Mouse (Mus musculus) forebrain, embryonic 13.5 days (tissue): ENCODE data around the gene Lix1. TPM values are rescaled to one million over a fixed set of nuclear protein-coding genes. Genes with fewer than 3 reads are reported as not detected.

ENCODE experiments used
- ATAC-seq: fragments of 200-750 bp; cut with Nextera tagmentation; 2 replicates; pipeline ENCODE4 v1.8.0; 2017
- H3K27ac ChIP-seq: fragments of 300-500 bp; sonication (generic); 2 replicates; pipeline ENCODE4 v1.5.1; 2015; ENCODE audit warnings: inconsistent platforms, mild to moderate bottlenecking, moderate library complexity
- H3K27me3 ChIP-seq: fragments of 300-500 bp; sonication (generic); 2 replicates; pipeline ENCODE4 v1.6.1; 2015; ENCODE audit warnings: mild to moderate bottlenecking, inconsistent platforms
- H3K36me3 ChIP-seq: fragments of 300-500 bp; sonication (generic); 2 replicates; pipeline ENCODE4 v1.6.1; 2015; ENCODE audit warnings: mild to moderate bottlenecking, inconsistent platforms; ENCODE audit not compliant: poor library complexity, severe bottlenecking
- H3K4me1 ChIP-seq: fragments of 300-500 bp; sonication (generic); 2 replicates; pipeline ENCODE4 v1.6.1; 2015; ENCODE audit warnings: inconsistent platforms
- H3K4me2 ChIP-seq: fragments of 300-500 bp; sonication (generic); 2 replicates; pipeline ENCODE4 v1.6.1; 2015; ENCODE audit warnings: inconsistent platforms, mild to moderate bottlenecking, moderate library complexity
- H3K4me3 ChIP-seq: fragments of 300-500 bp; sonication (generic); 2 replicates; pipeline ENCODE4 v1.5.1; 2015; ENCODE audit warnings: mild to moderate bottlenecking, inconsistent platforms
- H3K9ac ChIP-seq: fragments of 300-500 bp; sonication (generic); 2 replicates; pipeline ENCODE4 v1.6.1; 2015; ENCODE audit warnings: mild to moderate bottlenecking, inconsistent platforms
- H3K9me3 ChIP-seq: fragments of 300-500 bp; sonication (generic); replicated peaks from 2 replicates; pipeline ENCODE4 v1.6.1; 2016; ENCODE audit warnings: inconsistent platforms
- WGBS: fragments of 180-500 bp; shearing (Covaris S2); methylation state at CpG from one replicate; pipeline ENCODE4 v1.1.7; 2015; 5-methylcytosine and 5-hydroxymethylcytosine counted together
- polyA plus RNA-seq: library from polyadenylated mRNA; unstranded; fragments of >200 nt; fragmentation: Nextera tagmentation; extraction: Ambion mirVana; gene quantifications from 2 replicates; pipeline ENCODE4 v1.2.1, GENCODE M21; 2015

The Lix1 gene
- polyA plus RNA-seq, result 57.7 and 59.1 TPM in 2 replicates

GRCm38 (mm10) chr17:17402222-17403004, at the start of gene Lix1:
Gene Lix1, plus strand, starts transcription at chr17:17402672.
- H3K4me3 ChIP-seq, result peak within 1 kb of the TSS; percentile 40
- ATAC-seq, result peak; percentile 99
- no peaks in the 10 kb centered on the region for H3K36me3 ChIP-seq
- WGBS, result 23% methylated on average over 6 of the region's 6 CpGs
- H3K4me2 ChIP-seq, result peak within 1 kb of the TSS; percentile 60
- peak within 1 kb of the TSS; percentile 51 for H3K9ac ChIP-seq
- no peaks in the 10 kb centered on the region for H3K9me3 ChIP-seq
- peak within 1 kb of the TSS; percentile 83 for H3K27ac ChIP-seq
- no peaks in the 10 kb centered on the region for H3K27me3 ChIP-seq
- H3K4me1 ChIP-seq, result peaks cover 34% of the 10 kb centered on the region

- peak; percentile 30 for ATAC-seq
- Histone ChIP-seq H3K4me2 (peak overlapping the region; percentile 64), H3K36me3 (peaks cover 9% of the 10 kb centered on the region), H3K9me3 (no peaks in the 10 kb centered on the region), H3K27ac (peak overlapping the region; percentile 55; the same call in 1 of the 2 replicates), H3K9ac (peak overlapping the region; percentile 69), H3K27me3 (no peaks in the 10 kb centered on the region), H3K4me1 (peaks cover 18% of the 10 kb centered on the region), H3K4me3 (peak overlapping the region; percentile 78)
- 8% methylated on average over 6 of the region's 6 CpGs for WGBS
Measured at GRCm38 (mm10) chr17:17373550-17373917, 28.9 kb upstream of the Lix1 start.

- peaks cover 18% of the 10 kb centered on the region for H3K4me1 ChIP-seq
- H3K9me3 ChIP-seq, result no peaks in the 10 kb centered on the region
- WGBS, result under 1% methylated on average over 48 of the region's 48 CpGs
- peak within 1 kb of the TSS; percentile 64 for H3K4me2 ChIP-seq
- peak within 1 kb of the TSS; percentile 85 for H3K9ac ChIP-seq
- no peaks in the 10 kb centered on the region for H3K27me3 ChIP-seq
- H3K36me3 ChIP-seq, result peaks cover 14% of the 10 kb centered on the region
- peak within 1 kb of the TSS; percentile 55 for H3K27ac ChIP-seq
- peak within 1 kb of the TSS; percentile 78 for H3K4me3 ChIP-seq
- ATAC-seq, result peak; percentile 98
Measured at GRCm38 (mm10) chr17:17373918-17374910, 28.3 kb upstream of the Lix1 start, which contains the start of gene Riok2. Gene Riok2, plus strand, starts transcription at chr17:17374309.

- no peaks in the 10 kb centered on the region for H3K9me3 ChIP-seq
- peak overlapping the region; percentile 78 for H3K4me3 ChIP-seq
- H3K4me1 ChIP-seq, result peaks cover 18% of the 10 kb centered on the region
- H3K9ac ChIP-seq, result no peak overlapping the region
- no peak overlapping the region for H3K27ac ChIP-seq
- H3K36me3 ChIP-seq, result peaks cover 15% of the 10 kb centered on the region
- H3K27me3 ChIP-seq, result no peaks in the 10 kb centered on the region
- peak overlapping the region; percentile 64 for H3K4me2 ChIP-seq
- 93% methylated on average over 3 of the region's 3 CpGs for WGBS
- ATAC-seq, result no peak
Measured at GRCm38 (mm10) chr17:17375581-17375980, 26.9 kb upstream of the Lix1 start.

GRCm38 (mm10) chr17:17383703-17384102, 18.8 kb upstream of the Lix1 start:
- no peak overlapping the region for H3K4me2 ChIP-seq
- no peak overlapping the region for H3K9ac ChIP-seq
- 93% methylated on average over 4 of the region's 4 CpGs for WGBS
- no peaks in the 10 kb centered on the region for H3K27me3 ChIP-seq
- no peak overlapping the region for H3K4me3 ChIP-seq
- peaks cover 68% of the 10 kb centered on the region for H3K36me3 ChIP-seq
- H3K4me1 ChIP-seq, result no peaks in the 10 kb centered on the region
- ATAC-seq, result no peak
- no peaks in the 10 kb centered on the region for H3K9me3 ChIP-seq
- no peak overlapping the region for H3K27ac ChIP-seq

GRCm38 (mm10) chr17:17384502-17384901, 18.0 kb upstream of the Lix1 start:
- Histone ChIP-seq H3K36me3 (peaks cover 71% of the 10 kb centered on the region), H3K9ac (no peak overlapping the region), H3K27ac (no peak overlapping the region), H3K4me2 (no peak overlapping the region), H3K4me1 (no peaks in the 10 kb centered on the region), H3K4me3 (no peak overlapping the region), H3K9me3 (no peaks in the 10 kb centered on the region), H3K27me3 (no peaks in the 10 kb centered on the region)
- 91% methylated on average over 3 of the region's 3 CpGs for WGBS
- ATAC-seq, result no peak

- Histone ChIP-seq H3K9ac (no peak overlapping the region), H3K4me1 (no peaks in the 10 kb centered on the region), H3K4me3 (no peak overlapping the region), H3K4me2 (no peak overlapping the region), H3K9me3 (no peaks in the 10 kb centered on the region), H3K27me3 (no peaks in the 10 kb centered on the region), H3K27ac (no peak overlapping the region), H3K36me3 (peaks cover 74% of the 10 kb centered on the region)
- ATAC-seq, result no peak
- 85% methylated on average over 2 of the region's 2 CpGs for whole genome bisulfite sequencing
Measured at GRCm38 (mm10) chr17:17386117-17386516, 16.4 kb upstream of the Lix1 start.

GRCm38 (mm10) chr17:17391823-17392222, 10.6 kb upstream of the Lix1 start:
- peaks cover 5% of the 10 kb centered on the region for H3K4me1 ChIP-seq
- no peaks in the 10 kb centered on the region for H3K9me3 ChIP-seq
- no peak for ATAC-seq
- no peaks in the 10 kb centered on the region for H3K27me3 ChIP-seq
- no peak overlapping the region for H3K4me2 ChIP-seq
- H3K27ac ChIP-seq, result no peak overlapping the region
- WGBS, result 97% methylated on average over 4 of the region's 4 CpGs
- no peak overlapping the region for H3K9ac ChIP-seq
- H3K36me3 ChIP-seq, result peaks cover 38% of the 10 kb centered on the region
- no peak overlapping the region for H3K4me3 ChIP-seq

GRCm38 (mm10) chr17:17392863-17393262, 9.6 kb upstream of the Lix1 start:
- peaks cover 16% of the 10 kb centered on the region for H3K4me1 ChIP-seq
- H3K9ac ChIP-seq, result no peak overlapping the region
- peak; percentile 64; the same call in 1 of the 2 replicates for ATAC-seq
- no peaks in the 10 kb centered on the region for H3K9me3 ChIP-seq
- no peak overlapping the region for H3K4me3 ChIP-seq
- H3K27me3 ChIP-seq, result no peaks in the 10 kb centered on the region
- H3K4me2 ChIP-seq, result no peak overlapping the region
- H3K27ac ChIP-seq, result peak overlapping the region; percentile 70
- H3K36me3 ChIP-seq, result peaks cover 32% of the 10 kb centered on the region
- 61% methylated on average over 7 of the region's 7 CpGs for WGBS

- 75% methylated on average over 6 of the region's 6 CpGs for WGBS
- H3K9ac ChIP-seq, result no peak overlapping the region
- H3K36me3 ChIP-seq, result peaks cover 31% of the 10 kb centered on the region
- no peak overlapping the region for H3K4me2 ChIP-seq
- H3K4me3 ChIP-seq, result no peak overlapping the region
- H3K27ac ChIP-seq, result no peak overlapping the region
- H3K4me1 ChIP-seq, result peaks cover 16% of the 10 kb centered on the region
- no peaks in the 10 kb centered on the region for H3K9me3 ChIP-seq
- no peaks in the 10 kb centered on the region for H3K27me3 ChIP-seq
- ATAC-seq, result peak; percentile 57; the same call in 1 of the 2 replicates
Measured at GRCm38 (mm10) chr17:17393300-17393699, 9.2 kb upstream of the Lix1 start.

GRCm38 (mm10) chr17:17394336-17394735, 8.1 kb upstream of the Lix1 start:
- peaks cover 21% of the 10 kb centered on the region for H3K36me3 ChIP-seq
- H3K27me3 ChIP-seq, result no peaks in the 10 kb centered on the region
- H3K4me3 ChIP-seq, result no peak overlapping the region
- H3K9ac ChIP-seq, result no peak overlapping the region
- H3K4me2 ChIP-seq, result no peak overlapping the region
- WGBS, result 25% methylated on average over 4 of the region's 4 CpGs
- peak; percentile 31 for ATAC-seq
- H3K27ac ChIP-seq, result no peak overlapping the region
- no peaks in the 10 kb centered on the region for H3K9me3 ChIP-seq
- peaks cover 16% of the 10 kb centered on the region for H3K4me1 ChIP-seq

GRCm38 (mm10) chr17:17396869-17397268, 5.6 kb upstream of the Lix1 start:
- peaks cover 6% of the 10 kb centered on the region; the same call in 1 of the 2 replicates for H3K36me3 ChIP-seq
- peaks cover 18% of the 10 kb centered on the region for H3K4me1 ChIP-seq
- ATAC-seq, result peak; percentile 52
- H3K9ac ChIP-seq, result no peak overlapping the region
- H3K27ac ChIP-seq, result peak overlapping the region; percentile 44
- H3K4me2 ChIP-seq, result 0 out of 2 replicates have a peak overlapping the region, but pooled peaks have one; percentile 4
- H3K9me3 ChIP-seq, result no peaks in the 10 kb centered on the region
- WGBS, result 0% methylated on average over 1 of the region's 1 CpGs
- H3K27me3 ChIP-seq, result no peaks in the 10 kb centered on the region
- no peak overlapping the region for H3K4me3 ChIP-seq
